Mouse (Mus musculus): ENCODE data around the gene Ssh2. TPM values are rescaled to one million over a fixed set of nuclear protein-coding genes. Genes with fewer than 3 reads are reported as not detected.
"Not testable (repeated sequence)": the region's sequence is repeated elsewhere in the genome, so short reads cannot be mapped to it uniquely, and the experiment has no call there.

Ssh2 gene
- polyA plus RNA-seq, 2 experiments from 2014 or later, result 70.5 to 71.3 TPM

DNA sequence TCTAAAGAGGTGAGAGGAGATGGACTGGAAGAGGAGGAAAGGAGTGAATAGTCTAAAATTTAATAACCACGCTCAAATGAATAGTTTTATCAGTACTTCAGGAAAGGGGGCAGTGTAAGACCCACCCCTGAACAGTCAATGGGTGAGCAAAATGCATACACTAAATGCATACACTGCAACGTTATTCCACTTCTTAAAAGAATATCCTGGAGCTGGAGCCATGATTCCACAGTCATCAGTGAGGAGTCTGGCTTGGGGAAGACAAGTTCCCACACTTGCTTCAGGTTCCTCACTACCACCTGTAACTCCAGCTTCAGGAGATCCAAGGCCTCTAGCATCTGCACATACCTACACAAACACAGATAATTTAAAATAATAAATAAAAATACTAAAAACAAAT, 133.6 kb downstream of the Ssh2 start:
- ATAC-seq, result no peak

DNA sequence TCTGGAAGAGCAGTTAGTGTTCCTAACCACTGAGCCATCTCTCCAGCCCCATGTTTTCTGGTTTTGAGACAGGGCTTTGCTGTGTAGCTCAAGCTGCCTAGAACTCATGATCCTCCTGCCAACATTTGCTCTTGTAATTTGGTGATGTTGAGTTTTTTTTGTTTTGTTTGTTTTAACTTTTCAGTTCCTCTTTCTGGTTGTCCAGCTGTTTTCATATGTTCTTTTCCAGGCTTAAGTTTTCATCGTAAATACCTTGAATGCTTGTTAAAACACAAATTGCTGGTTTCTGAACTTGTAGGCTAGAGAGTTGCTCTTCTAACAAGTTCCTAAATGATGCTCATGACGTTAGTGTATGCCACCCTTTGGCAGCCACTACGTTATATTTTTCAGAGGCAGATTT, 139.0 kb downstream of the Ssh2 start:
- no peak for ATAC-seq

DNA sequence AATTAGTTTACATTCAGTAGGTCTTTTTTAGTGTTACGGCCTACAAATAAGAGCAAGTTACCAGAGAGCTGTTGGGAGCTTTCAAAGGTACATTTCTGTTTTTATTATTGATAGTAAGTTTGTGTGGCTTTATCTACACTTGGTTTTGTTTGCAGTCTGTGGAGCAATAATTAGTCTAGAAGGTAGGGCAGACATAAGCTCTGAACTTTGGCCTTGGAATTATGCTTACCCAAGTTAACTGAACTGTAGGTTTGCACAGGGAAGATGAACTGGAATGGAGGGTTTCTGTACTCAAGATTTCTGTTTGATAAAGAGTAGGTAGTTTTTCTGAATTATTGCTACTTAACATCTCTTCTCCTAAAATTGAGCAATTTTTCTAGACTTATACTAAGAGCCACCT, 141.8 kb downstream of the Ssh2 start:
- ATAC-seq, result no peak

DNA sequence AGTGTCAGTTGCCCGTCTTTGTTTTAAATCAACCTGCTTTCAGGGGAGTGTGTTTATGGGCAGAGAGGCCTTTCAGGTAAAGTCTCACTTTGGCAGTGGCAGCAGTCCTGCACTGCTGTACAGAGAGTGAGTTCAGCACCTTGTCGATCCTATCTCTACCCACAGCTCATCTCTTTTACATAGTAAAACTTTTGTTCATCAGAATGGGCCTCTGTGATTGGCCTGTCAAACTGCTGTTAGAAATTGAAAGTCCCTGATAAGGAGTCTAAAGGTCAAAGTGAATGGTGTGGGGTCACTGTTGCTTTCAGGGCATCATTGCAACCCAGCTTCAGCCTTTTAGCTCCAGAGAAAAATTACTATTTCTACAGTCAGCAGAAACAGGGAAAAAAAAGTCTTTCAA, 147.4 kb downstream of the Ssh2 start:
- ATAC-seq, result peak; percentile 28

DNA sequence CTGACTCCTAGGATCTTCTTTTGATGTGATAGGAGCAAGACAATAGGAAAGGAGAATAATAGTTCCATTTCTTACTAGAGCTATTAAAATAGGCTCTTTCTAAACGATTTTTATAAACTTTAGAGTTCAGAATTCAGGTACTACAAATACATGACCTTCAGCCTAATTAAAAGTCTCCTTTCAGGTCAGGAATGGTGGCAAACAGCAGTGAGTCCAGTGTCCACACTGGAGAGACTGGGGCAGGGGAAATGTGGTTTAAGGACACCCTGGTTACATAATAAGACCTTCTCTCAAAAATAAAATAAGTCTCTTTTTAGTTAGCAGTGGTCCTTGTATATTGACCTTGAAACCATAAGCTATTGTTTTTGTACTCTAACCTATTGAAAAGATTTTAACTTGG, 148.3 kb downstream of the Ssh2 start:
- no peak for ATAC-seq

DNA sequence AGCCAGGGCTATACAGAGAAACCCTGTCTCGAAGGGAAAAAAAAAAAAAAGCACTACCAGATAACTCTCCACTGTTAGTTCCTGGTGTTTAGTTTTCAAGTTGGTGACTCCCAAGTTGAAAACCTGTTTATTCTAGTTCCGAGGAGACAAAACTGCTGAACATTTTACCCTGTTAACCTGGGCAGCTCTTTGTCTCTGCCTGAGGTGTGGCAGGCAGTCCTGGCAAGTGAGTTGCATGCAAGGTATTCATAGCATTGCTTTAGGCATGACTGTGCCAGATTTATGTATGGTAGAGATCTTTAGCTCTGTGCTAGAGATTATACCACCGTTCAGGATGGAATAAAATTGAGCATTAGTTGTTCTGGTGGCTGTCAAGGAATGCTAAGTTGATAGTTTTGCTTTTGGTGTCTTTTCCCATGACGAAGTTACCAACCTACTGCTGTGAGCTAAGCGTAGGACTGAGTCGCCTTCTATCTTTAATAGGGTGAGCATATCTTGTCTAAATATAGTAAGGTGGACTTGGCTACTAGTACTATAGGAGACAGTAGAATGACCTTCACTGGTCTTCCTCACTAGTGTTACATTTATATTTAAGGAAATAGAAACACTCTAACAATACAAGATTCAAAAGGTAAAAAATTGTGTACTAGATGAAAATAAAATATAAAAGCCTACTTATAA, 149.8 kb downstream of the Ssh2 start:
- no peak for ATAC-seq

DNA sequence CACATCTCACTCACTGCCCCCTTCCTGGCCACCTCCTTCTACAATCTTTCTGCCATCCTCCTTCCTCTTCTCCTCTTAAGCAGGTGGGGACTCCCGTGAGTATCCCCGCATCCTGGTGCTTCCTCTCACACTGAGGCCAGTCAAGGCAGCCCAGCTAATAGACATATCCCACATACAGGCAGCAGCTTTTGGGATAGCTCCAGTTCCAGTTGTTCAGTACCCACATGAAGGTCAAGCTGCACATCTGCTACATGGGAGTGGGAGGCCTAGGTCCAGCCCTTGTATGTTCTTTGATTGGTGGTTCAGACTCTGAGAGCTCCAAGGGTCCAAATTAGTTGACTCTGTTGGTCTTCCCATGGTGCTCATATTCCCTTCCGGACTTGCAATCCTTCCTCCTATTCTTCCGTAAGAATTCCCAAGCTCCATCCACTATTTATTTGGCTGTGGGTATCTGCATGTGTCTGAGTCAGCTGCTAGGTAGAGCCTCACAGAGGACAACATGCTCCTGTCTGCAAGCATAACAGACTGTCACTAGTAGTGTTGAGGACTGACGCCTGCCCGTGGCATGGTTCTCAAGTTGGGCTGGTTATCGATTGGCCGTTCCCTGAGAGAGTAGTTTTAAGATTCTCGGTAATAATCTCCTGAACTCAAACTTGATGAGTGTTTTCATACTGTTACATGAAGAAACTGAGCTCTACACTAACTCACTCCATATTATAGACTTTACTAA, 151.6 kb downstream of the Ssh2 start:
- ATAC-seq, result no peak

DNA sequence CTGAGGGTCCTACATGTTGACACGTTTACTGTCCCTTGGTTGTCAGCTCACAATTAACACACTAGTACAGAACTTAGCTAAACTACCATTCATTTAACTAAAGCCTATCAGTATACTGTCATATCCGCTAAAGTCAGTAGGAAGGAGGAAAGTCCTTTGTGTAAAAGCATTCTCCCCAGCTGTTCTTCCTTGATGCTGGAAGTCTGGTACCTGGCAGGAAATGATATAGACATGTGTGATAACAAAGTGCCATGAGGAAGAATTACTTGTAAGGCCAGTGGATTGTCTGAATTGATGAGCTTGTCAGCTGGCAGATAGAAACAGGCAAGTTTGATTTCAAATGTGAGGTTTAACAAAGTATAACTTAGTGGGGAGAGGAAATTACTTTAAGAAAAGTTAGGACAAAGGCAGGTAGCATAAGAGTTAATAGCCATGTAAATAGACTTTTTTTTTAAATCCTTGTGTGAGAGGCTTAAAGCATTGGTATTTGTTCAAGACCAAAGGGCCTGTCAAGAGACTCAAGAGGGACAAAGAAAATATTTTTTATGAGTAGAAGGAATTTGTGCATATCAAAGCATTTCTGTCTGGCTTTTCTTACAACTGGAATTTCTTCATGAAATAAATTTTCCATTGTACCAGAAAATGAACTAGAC, 153.2 kb downstream of the Ssh2 start:
- ATAC-seq, result no peak

DNA sequence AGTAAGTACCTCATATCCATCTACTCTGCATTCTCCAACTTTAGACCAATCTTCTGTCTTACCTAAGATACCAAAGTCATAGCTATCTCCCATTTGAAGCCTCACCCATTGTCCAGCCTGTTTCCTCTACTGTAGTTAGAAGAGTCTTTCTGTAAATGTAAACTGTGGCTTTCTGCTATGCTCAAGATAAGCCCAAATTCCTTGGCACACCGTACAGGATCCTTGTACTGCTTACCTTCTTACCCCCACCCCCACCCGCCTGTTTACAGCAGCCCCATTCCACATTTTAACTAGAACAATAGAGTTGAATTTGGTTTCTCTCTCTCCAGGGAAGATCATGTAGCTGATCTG, 153.7 kb downstream of the Ssh2 start:
- ATAC-seq, result no peak

DNA sequence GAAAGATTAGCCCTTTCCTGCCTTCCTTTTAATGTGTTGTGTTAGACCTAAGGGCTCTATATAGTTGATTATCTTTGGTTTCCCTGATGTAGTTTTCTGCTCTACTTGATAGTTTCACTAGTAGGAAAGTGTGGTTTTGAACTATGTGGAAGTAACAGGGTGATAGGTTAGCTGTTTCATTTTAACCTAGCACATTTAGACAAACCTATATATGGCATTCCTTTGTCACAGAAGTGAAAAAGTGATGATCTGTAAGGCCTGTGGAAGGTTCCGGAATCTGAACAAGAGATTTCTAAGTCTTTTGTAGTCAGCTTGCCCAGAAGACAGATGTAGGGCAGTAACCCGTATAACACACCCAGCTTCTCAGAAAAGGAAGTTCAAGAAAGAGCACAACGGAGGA, 155.0 kb downstream of the Ssh2 start:
- peak; percentile 72 for ATAC-seq

DNA sequence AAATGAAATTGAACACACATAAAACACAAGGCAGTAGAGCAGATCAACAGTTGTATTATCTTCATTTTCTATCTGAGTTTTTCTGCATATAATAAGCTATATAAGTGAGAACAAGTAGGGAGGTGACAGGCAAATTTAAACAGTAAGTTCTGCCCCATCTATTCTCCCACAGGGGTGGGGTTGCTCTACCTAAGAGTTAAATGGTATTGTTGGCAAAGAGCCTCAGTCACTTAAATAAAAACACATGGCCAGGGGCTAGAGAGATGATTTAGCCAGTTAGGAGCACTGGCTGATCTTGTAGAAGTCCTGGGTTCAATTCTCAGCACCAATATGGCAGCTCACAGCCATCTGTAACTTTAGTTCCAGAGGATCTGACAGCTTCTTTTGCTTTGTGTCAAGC, 155.6 kb downstream of the Ssh2 start:
- no peak for ATAC-seq

DNA sequence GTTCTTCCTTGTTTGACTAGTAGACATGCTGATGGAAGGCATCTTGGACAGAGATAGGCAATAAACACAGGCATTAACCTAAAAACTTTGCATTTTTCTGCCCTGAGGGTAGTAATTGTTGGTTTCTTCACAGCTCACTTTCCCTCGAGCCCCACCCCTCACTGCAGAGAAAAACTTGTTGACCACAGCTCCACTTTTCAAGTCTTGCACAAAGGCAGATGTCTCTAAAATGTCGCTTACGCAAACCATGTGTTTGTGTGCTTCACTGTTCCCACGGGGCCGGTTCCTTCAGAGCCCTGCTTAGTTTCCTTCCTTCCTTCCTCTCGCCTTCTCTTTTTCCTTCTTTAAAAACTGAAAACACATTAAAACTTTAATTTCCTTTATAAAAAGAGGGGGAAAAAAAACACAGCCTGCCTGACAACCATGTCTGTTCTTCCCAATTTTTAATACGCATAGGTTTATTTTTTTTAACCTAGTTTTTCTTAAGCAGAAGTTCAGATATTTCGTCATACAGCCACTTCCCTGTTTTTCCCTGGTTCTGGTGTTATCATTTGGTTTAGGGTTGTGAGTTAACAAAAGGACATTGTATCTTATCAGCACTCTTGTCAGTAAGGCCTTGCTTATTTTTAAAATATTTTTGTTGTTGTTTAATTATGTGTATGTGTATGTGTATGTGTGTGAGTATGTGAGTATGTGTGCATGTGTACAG, 156.3 kb downstream of the Ssh2 start:
- peak; percentile 30 for ATAC-seq

DNA sequence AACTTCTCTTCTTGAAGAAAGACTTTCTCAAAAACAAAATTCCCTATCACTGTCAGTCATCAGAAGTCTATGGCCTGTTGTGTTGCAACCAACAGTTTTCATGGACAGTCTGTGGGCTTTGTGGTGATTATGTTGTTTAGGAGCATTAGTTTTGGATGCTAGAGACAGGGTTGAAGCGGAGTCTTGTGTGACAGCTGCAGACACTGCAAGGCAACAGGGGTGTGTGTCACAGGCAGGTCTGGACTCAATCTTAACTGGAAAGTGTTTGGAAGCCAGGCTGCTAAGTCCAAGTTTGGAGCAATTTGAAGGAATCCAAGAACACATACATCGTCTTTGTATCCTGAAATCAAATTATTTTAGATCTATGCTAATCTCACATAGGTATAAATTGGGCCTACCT, 162.5 kb downstream of the Ssh2 start:
- no peak for ATAC-seq

DNA sequence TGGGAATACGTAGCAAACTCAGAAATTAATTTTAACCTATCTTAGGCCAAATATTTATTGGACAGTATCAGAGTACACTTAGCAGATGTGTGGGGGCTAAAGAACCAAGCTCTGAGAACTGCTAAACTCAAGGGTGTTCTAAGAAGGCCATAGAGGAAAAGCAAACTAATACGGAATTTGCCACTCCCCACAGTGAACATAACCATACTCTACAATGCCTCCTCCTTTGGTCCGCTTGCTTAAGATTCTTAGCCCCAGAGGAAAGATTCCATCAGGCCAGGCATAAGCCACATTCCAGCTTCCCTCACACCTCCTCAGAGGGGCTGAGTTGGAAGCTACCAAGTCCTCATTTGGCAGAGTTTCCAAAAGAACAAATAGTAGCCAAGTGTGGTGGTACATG, 165.1 kb downstream of the Ssh2 start:
- no peak for ATAC-seq

DNA sequence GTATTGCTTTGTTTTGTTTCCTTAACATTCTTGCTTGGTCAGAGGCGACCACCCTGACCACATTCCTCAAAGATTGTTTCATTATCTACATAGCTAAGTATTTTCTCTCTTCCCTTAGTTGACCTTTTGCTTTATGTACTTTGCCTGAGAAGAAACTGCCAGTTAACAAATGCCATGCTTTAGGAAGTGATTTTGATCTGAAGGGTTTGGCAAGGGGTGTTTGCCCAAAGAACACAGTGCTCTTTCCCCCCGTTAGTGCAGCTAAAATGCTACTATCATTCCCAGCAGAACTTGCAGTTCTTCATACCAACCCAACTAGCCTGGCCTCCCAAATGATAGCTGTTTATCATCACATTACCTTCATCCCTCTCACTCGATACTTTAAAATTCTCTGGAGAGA, 168.1 kb downstream of the Ssh2 start:
- ATAC-seq, result no peak

DNA sequence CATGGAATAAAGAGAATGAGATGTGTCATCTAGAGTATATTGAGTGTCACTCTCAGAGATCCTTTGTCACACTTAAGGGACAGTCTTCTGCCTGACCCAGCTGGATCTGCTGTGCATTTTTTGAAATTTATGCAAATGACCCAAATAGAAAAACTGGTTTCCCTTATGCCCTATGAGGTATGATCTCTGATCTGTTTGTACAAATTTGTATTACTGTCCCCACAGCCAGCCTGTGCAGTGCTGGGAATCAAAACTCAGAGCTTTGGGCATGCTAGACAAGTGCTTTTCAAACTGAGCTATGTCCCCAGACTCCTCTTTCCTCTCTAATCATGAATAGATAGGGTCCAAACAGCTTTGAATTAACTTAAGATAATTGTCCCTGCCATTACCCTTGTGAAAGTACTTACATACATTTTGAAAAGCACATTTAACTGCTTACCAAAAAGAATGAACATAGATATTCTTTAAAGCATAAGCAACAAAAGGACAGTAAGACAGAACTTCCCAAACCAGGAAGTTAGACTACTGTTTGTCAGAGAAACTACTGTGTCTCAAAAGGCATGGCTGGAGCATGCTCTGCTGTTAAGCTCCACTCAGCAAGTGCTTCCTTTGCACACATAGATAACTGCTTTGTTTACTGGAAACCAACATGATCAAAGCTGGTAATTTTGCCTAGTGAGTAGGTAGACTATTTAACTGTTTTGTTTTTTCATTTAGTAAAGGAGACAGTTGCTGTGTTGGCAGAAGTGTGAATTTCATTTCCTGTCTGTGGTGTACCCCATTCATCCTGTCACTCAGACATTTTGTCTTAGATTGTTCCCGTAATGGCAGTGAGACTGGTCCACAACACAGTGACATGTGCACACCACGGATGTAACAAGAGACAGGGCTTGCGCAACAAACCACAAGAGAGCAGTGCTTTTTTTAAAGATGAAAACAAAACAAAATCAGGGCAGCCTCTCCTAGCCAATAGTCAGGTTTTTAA, 169.9 kb downstream of the Ssh2 start:
- ATAC-seq, result peak; percentile 96

DNA sequence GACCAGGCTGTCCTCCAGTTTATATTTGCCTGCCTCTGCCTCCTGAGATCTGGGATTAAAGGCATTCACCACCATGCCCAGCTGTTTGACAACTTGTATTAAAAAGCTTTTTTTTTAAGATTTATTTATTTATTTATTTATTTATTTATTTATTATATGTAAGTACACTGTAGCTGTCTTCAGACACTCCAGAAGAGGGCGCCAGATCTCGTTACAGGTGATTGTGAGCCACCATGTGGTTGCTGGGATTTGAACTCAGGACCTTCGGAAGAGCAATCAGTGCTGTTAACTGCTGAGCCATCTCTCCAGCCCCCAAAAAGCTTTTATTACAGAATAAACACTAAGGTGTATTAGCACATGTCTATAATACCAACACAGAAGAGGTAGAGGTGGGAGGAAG, 172.1 kb downstream of the Ssh2 start:
- ATAC-seq, result not testable (repeated sequence)

DNA sequence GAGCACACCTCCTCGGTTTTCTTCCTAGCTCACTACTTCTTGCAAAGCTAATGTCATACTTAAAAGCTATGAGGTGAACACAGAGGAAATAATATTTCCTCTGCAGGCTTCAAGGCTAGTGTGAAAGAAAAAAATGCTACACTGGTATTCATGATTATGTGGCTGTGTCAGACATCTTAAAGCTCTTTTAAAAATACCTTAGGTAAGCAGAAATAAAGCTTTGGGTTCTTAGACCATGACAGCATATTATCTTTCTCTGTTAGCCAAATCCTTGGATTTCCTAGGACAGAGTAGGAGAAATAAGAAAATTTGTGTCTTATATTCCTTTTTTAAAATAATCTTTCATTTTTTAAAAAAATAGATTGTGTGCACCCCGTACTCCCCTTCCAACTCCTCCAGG, 179.5 kb downstream of the Ssh2 start:
- ATAC-seq, result no peak

DNA sequence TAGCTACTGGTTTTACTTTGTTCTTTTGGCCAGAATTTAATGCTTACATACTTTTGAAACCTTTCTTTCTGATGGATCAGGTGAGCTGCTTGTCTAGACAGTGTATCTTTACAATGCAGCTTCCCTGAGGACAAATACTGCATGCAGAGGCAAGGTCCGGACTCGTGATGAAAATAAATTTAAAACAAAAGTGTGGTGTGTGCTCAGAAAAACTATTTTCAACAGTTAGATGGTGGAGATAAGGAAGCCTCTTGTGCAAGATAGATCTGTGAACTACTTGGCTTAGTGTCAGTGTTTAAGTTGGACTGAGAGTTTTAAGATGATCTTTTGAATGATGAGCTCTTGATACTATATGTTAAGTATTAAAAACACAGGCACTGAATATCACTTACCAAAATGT, 186.4 kb downstream of the Ssh2 start:
- no peak for ATAC-seq

DNA sequence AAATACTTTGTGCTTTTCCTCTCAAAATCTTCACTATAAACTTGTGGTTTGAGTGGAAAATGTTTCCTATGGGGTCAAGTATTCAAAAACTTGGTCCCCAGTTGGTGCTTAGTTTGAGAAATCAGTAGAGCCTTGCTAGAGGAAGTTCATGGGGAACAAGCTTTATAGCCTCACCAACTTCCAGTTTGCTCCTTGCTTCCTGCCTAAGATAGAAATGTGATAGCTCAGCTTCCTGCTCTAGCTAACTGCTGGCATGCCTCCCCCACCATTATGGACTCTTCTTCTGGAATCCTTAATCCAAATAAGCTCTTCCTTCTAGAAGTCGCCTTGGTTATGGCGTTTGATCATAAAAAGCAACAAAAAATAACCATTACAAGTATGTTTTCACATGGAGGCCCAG, 190.2 kb downstream of the Ssh2 start:
- ATAC-seq, result no peak

DNA sequence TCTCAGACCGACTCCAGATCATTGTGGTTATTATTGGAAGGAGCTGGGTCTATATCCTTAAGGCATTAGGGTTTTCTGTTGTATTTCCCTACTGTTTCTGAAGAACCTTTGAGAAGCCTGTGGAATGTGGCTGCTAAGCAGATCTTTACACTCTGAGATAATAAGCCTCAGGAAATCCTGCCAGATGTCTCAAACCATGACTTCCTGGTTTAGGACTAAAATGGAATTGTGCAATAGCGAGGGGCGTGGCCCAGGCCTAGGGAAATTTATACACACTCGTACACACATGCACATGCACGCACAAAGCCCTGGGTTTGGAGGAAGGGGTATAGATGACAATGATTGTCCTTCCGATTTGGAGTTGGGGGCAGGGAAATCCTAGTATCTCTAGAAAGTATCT, 193.8 kb downstream of the Ssh2 start:
- ATAC-seq, result no peak

DNA sequence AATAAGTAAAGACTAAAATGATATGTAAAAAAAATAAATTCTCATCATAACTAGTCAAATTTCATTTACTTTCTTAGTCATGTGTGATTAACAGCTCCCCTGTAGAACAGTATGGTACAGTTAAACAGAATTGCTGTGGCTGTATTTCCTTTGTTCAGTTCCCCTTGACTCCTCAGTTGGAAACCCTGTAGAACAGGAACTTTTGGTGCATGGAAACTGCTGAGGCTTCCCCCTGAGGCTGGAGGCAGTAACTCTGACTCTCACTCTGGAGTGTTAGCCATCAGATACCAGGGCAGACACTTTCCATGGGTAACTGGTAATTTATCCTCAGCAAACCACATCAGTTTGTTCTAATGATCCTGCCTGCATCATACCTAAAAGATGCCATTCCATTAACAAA, 195.2 kb downstream of the Ssh2 start:
- no peak for ATAC-seq

All from activated CD4-positive, CD25-positive, alpha-beta regulatory T cell, adult 4 months (primary cell).